Mouse (Mus musculus) forebrain, embryonic 14.5 days (tissue): ENCODE results near the gene Osbp2. TPM values are rescaled to one million over a fixed set of nuclear protein-coding genes. Genes with fewer than 3 reads are reported as not detected.

ENCODE experiments used
- ATAC-seq: fragments of 200-750 bp; cut with Nextera tagmentation; 2 replicates; pipeline ENCODE4 v1.8.0; 2017; ENCODE audit warnings: mild to moderate bottlenecking, moderate library complexity
- DNase-seq: peaks from one replicate; pipeline ENCODE4 v3.0.0-alpha.2; 2015; ENCODE audit warnings: low spot score
- H3K27ac ChIP-seq: fragments of 300-500 bp; sonication (generic); 2 replicates; pipeline ENCODE4 v1.5.1; 2014; ENCODE audit warnings: low read depth, mild to moderate bottlenecking, control low read depth, low read length, moderate library complexity
- H3K27me3 ChIP-seq: fragments of 300-500 bp; sonication (generic); replicated peaks from 2 replicates; pipeline ENCODE4 v1.6.1; 2014; ENCODE audit warnings: low read length, control low read depth, mixed read lengths; ENCODE audit not compliant: control insufficient read depth, insufficient read depth
- H3K36me3 ChIP-seq: fragments of 300-500 bp; sonication (generic); 2 replicates; pipeline ENCODE4 v1.6.1; 2014; ENCODE audit warnings: low read length, control low read depth; ENCODE audit not compliant: control insufficient read depth, insufficient read depth
- H3K4me1 ChIP-seq: fragments of 300-500 bp; sonication (generic); 2 replicates; pipeline ENCODE4 v1.6.1; 2014; ENCODE audit warnings: antibody characterized with exemption, low read length, control low read depth; ENCODE audit not compliant: control insufficient read depth, insufficient read depth
- H3K4me2 ChIP-seq: fragments of 300-500 bp; sonication (generic); 2 replicates; pipeline ENCODE4 v1.6.1; 2014; ENCODE audit warnings: mild to moderate bottlenecking, control low read depth, low read length
- H3K4me3 ChIP-seq: fragments of 300-500 bp; sonication (generic); 2 replicates; pipeline ENCODE4 v1.5.1; 2014; ENCODE audit warnings: low read depth, low read length, control low read depth
- H3K9ac ChIP-seq: fragments of 300-500 bp; sonication (generic); 2 replicates; pipeline ENCODE4 v1.6.1; 2014; ENCODE audit warnings: mild to moderate bottlenecking, low read length, control low read depth, moderate library complexity
- H3K9me3 ChIP-seq: fragments of 300-500 bp; sonication (generic); replicated peaks from 2 replicates; pipeline ENCODE4 v1.6.1; 2016; ENCODE audit warnings: low read length, control low read depth, mixed read lengths; ENCODE audit not compliant: control insufficient read depth
- WGBS: fragments of 180-500 bp; shearing (Covaris S2); extraction: QIAGEN DNeasy Blood & Tissue Kit; methylation state at CpG from one replicate; pipeline ENCODE4 v1.1.7; 2014; 5-methylcytosine and 5-hydroxymethylcytosine counted together
- polyA plus RNA-seq: library from polyadenylated mRNA; unstranded; fragments of >200 nt; fragmentation: Nextera tagmentation; extraction: Ambion mirVana; gene quantifications from 2 replicates; pipeline ENCODE4 v1.2.1, GENCODE M21; 2014

Gene Osbp2
- polyA plus RNA-seq, 1 experiment from 2014 or later = 7.4 TPM

GRCm38 (mm10) chr11:3789919-3790318 is 73.8 kb downstream of the Osbp2 start:
- no peak overlapping the region for H3K4me2 ChIP-seq
- no peaks in the 10 kb centered on the region for H3K27me3 ChIP-seq
- ATAC-seq = no peak
- H3K4me3 ChIP-seq = no peak overlapping the region
- DNase-seq = no peak
- no peak overlapping the region for H3K27ac ChIP-seq
- H3K36me3 ChIP-seq = no peaks in the 10 kb centered on the region
- H3K9ac ChIP-seq = no peak overlapping the region
- H3K9me3 ChIP-seq = no peaks in the 10 kb centered on the region
- H3K4me1 ChIP-seq = no peaks in the 10 kb centered on the region
- WGBS = 76% methylated on average over 3 of the region's 3 CpGs

DNA sequence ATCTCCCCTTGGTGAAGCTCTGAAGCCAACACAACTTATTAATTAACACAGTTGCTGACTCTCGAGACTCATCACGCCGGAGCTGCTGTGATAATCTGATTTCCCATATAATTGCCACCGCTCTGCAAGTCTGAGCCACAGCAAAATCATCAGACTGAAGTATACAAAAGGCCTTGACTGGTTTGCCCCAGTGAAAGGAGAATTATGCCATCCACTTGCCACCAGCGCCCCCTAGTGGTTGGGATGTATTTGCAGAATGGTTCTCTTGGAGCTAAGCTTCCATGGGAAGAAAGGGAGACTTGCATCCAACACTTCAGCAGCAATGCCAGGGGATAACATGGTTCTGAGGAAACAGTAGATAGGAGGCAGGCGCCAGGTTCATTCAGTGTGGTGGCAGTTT is 77.1 kb downstream of the Osbp2 start:
- DNase-seq = peak; percentile 95
- Histone ChIP-seq H3K9me3 (no peaks in the 10 kb centered on the region), H3K36me3 (no peaks in the 10 kb centered on the region), H3K27me3 (no peaks in the 10 kb centered on the region), H3K4me3 (no peak overlapping the region), H3K27ac (no peak overlapping the region), H3K4me1 (no peaks in the 10 kb centered on the region), H3K9ac (no peak overlapping the region), H3K4me2 (no peak overlapping the region)
- WGBS = 15% methylated on average over 6 of the region's 6 CpGs
- peak; percentile 66; the same call in 1 of the 2 replicates for ATAC-seq

- 0 out of 2 replicates have a peak overlapping the region, but pooled peaks have one; percentile 45 for H3K4me3 ChIP-seq
- H3K27me3 ChIP-seq = peaks cover 24% of the 10 kb centered on the region
- H3K9ac ChIP-seq = no peak overlapping the region
- H3K36me3 ChIP-seq = no peaks in the 10 kb centered on the region
- no peak overlapping the region for H3K27ac ChIP-seq
- WGBS = 44% methylated on average over 4 of the region's 4 CpGs
- H3K9me3 ChIP-seq = no peaks in the 10 kb centered on the region
- no peak for ATAC-seq
- H3K4me1 ChIP-seq = no peaks in the 10 kb centered on the region
- peak overlapping the region; percentile 79; the same call in 1 of the 2 replicates for H3K4me2 ChIP-seq
- no peak for DNase-seq
These were observed 88.4 kb downstream of the Osbp2 start for GRCm38 (mm10) chr11:3775263-3775644.

DNA sequence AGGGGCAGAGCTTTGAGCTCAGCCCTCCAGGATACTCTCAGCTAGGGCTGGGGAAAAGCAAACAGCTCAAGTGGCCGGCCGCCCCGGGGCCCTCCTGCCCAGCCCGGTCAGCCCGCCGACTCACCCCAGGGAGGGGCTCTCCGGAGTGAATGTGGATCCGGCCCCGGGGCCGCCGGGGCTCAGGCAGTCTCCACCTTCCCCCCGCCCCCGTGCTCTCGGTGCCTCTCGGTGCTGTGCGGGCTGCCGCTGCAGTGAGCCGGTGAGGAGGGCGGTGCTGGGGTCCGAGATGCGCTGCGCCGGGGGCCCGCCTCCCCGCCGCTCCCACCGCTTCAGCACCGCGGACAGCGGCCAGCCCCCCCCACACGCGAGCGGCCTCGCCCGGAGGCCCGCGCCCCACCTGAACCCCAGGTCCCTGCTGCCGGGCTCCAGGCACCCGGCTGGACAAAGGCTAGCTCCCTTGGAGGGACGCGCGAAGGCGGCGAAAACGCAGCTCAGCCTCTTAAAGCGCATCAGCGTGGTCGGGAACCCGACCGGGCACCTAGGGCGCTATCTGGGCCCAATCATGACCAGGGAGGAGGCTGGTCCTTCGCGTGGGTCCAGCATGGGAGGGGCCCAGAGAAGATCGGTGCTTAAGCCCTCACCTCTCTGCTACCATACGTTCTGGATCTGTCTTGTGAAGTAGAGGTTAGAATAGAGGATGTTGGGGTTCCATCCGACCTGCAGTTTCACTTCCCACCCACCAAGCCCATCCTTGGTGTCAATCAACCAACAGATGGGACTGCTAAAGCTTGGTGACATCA is 89.0 kb downstream of the Osbp2 start:
- no peaks in the 10 kb centered on the region for H3K4me1 ChIP-seq
- no peaks in the 10 kb centered on the region for H3K9me3 ChIP-seq
- ATAC-seq (peak; percentile 72), DNase-seq (peak; percentile 39)
- H3K9ac ChIP-seq = peak overlapping the region; percentile 81
- peaks cover 24% of the 10 kb centered on the region for H3K27me3 ChIP-seq
- peak overlapping the region; percentile 79 for H3K4me2 ChIP-seq
- WGBS = 1% methylated on average over 47 of the region's 56 CpGs
- peak overlapping the region; percentile 50 for H3K27ac ChIP-seq
- peak overlapping the region; percentile 45 for H3K4me3 ChIP-seq
- no peaks in the 10 kb centered on the region for H3K36me3 ChIP-seq

- Histone ChIP-seq H3K4me3 (peak overlapping the region; percentile 45), H3K27ac (peak overlapping the region; percentile 50), H3K9me3 (no peaks in the 10 kb centered on the region), H3K4me2 (peak overlapping the region; percentile 79), H3K36me3 (no peaks in the 10 kb centered on the region), H3K27me3 (peaks cover 24% of the 10 kb centered on the region), H3K9ac (peak overlapping the region; percentile 81), H3K4me1 (no peaks in the 10 kb centered on the region)
- whole genome bisulfite sequencing = 26% methylated on average over 6 of the region's 6 CpGs
- DNase-seq (peak; percentile 19), ATAC-seq (peak; percentile 10; the same call in 1 of the 2 replicates)
These were observed 89.8 kb downstream of the Osbp2 start for GRCm38 (mm10) chr11:3773782-3774462.

- DNase-seq (no peak), ATAC-seq (no peak)
- Histone ChIP-seq H3K27ac (no peak overlapping the region), H3K4me2 (peak overlapping the region; percentile 79), H3K4me3 (0 out of 2 replicates have a peak overlapping the region, but pooled peaks have one; percentile 45), H3K9ac (no peak overlapping the region), H3K27me3 (peaks cover 24% of the 10 kb centered on the region), H3K36me3 (no peaks in the 10 kb centered on the region), H3K4me1 (no peaks in the 10 kb centered on the region), H3K9me3 (no peaks in the 10 kb centered on the region)
- 78% methylated on average over 8 of the region's 8 CpGs for WGBS
These were observed 90.6 kb downstream of the Osbp2 start for GRCm38 (mm10) chr11:3773136-3773535.

DNA sequence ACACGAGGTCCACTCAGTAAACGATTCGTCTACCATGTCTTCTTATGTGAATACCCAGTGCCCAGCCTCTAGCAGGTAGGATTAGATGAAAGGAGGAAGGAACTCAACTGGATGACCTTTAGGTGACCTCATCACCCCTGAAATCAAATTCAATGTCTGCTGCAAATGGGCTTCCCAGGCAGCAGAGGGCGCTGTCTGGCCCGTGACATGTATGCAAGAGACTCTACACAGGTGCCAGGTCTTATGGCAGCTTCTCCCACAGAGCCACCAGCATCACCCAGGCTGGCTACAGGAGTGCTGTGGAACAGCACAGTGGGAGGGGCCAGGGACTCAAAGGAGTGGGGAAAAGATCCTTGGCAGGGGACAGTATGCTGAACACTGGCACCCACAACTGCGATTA is 92.4 kb downstream of the Osbp2 start:
- Histone ChIP-seq H3K9me3 (no peaks in the 10 kb centered on the region), H3K4me3 (no peak overlapping the region), H3K36me3 (no peaks in the 10 kb centered on the region), H3K27me3 (peaks cover 21% of the 10 kb centered on the region), H3K4me1 (no peaks in the 10 kb centered on the region), H3K27ac (no peak overlapping the region), H3K4me2 (no peak overlapping the region), H3K9ac (no peak overlapping the region)
- ATAC-seq = no peak
- 48% methylated on average over 6 of the region's 6 CpGs for WGBS
- no peak for DNase-seq

GRCm38 (mm10) chr11:3767830-3768229 is 95.9 kb downstream of the Osbp2 start:
- 92% methylated on average over 5 of the region's 5 CpGs for WGBS
- no peak overlapping the region for H3K9ac ChIP-seq
- H3K4me1 ChIP-seq = no peaks in the 10 kb centered on the region
- H3K27ac ChIP-seq = no peak overlapping the region
- H3K36me3 ChIP-seq = no peaks in the 10 kb centered on the region
- 0 out of 2 replicates have a peak, but pooled peaks cover 2% of the 10 kb centered on the region for H3K27me3 ChIP-seq
- no peaks in the 10 kb centered on the region for H3K9me3 ChIP-seq
- H3K4me3 ChIP-seq = no peak overlapping the region
- no peak overlapping the region for H3K4me2 ChIP-seq
- DNase-seq (no peak), ATAC-seq (no peak)

- 85% methylated on average over 8 of the region's 8 CpGs for WGBS
- ATAC-seq = no peak
These were observed 96.7 kb downstream of the Osbp2 start for GRCm38 (mm10) chr11:3766964-3767363.

More at GRCm38 (mm10) chr11:3766964-3767363, 96.7 kb downstream of the Osbp2 start:
- Histone ChIP-seq H3K4me3 (no peak overlapping the region), H3K36me3 (no peaks in the 10 kb centered on the region), H3K9ac (no peak overlapping the region), H3K27ac (no peak overlapping the region), H3K27me3 (0 out of 2 replicates have a peak, but pooled peaks cover 9% of the 10 kb centered on the region), H3K4me2 (no peak overlapping the region), H3K9me3 (no peaks in the 10 kb centered on the region), H3K4me1 (no peaks in the 10 kb centered on the region)
- DNase-seq = peak; percentile 21
